Mouse (Mus musculus) thymus, postnatal 14 days (tissue): ENCODE results near the gene Btbd9.
"Not testable (repeated sequence)": the region's sequence is repeated elsewhere in the genome, so short reads cannot be mapped to it uniquely, and the experiment has no call there.

Experiments
- DNase-seq: peaks from one replicate; pipeline ENCODE4 v3.0.0; 2021

Gene Btbd9

DNA sequence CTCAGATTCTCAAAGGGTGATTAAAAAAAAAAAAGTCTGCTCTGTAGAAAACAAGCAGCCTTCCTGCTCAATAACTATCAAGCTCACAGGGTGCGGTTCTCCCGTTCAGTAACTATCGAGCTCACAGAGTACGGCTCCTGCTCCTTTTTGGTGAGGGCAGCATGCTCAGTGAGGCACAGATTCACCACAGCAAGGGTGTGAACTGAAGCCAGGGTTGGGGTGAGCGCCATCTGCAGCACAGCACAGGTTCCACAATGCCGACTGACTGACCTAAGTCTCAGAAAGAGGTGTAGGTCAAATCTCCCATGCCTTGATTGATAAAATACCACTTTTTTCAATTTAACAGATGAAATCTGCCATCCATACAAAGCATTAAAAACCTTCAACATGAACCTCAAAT lies 66.1 kb downstream of the Btbd9 start:
- DNase-seq: no peak

- DNase-seq: no peak
These were observed 66.6 kb downstream of the Btbd9 start for GRCm38 (mm10) chr17:30509646-30510045.

DNA sequence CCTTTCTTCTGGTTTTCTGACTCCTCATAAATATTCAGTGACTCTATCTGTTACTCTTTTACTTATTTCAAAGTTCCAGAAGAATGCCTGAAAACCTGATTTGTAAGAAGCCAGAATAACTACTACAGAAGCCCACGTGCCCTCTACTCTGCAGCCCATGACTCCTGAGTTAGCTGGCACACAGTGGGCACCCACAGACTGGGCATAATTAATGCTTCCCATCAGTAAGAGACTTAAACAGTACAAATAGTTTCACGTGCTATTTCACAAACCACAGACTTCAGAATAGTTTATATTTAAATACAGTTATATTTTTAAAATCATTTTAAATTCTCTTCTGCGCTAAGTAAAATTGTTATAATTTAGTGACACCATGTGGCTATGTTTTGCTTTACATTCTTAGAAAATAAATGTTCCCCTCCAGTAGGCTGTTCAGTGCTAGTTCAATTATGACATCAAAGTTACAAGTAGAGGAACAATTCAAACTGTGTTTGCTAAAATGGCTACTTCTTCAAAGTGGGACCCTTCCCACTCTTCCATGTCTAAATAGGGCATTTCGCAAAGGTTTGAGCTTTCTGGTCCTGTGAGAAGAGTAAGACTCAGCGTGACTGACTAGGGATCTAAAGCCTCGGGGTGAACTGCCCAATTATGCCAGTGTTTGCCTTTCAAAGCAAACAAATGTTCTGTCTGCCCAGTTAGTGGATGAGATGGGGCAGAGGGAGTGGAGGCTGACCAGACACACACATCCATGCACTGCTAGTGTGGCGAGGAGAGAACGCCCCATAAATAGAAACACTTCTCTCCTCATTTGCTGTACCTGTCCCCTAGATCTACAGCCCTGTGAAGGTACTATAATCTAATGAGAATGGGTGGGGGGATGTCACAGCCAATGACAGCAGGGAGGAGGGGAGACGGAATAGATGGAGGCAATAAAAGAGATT lies 68.4 kb downstream of the Btbd9 start:
- DNase-seq: no peak

GRCm38 (mm10) chr17:30506916-30507315 lies 69.4 kb downstream of the Btbd9 start:
- no peak for DNase-seq

DNA sequence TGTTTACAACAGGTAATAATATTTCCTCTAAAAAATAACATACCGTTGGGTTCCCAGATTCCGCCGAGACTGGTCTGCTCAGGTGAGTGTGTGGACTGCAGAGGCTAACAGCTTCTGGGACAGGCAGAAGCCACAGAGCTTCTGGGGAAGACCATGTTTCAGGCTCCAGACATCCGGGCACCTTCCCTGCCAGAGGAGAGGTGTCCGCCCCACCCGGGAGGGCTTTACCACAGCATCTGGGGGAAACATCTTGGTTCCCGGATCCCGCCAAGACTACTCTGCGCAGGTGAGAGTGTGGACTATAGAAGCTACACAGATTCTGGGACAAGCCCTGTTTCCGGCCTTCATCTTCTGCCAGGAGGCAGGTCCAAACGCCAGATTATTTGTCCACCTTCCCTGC lies 76.7 kb downstream of the Btbd9 start:
- DNase-seq: not testable (repeated sequence)

DNA sequence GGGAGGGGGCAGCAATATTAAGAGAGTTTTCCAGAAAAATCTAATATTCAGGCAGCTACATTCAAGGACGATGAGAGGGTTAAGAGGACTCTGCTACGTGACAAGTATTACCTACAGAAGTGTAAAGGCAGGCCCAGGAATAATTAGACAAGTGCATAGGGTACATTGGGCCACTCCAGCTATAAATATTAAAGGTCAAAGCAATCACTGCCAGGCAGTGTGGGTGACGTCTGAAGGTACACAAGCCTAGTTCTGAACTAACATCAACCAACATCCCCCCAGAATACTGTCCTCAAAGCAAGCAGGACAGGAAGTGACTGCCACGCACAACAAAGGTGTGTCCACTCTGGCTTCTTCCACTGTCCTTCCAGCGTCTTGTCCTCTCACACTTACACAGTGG lies 77.5 kb downstream of the Btbd9 start:
- no peak for DNase-seq

DNA sequence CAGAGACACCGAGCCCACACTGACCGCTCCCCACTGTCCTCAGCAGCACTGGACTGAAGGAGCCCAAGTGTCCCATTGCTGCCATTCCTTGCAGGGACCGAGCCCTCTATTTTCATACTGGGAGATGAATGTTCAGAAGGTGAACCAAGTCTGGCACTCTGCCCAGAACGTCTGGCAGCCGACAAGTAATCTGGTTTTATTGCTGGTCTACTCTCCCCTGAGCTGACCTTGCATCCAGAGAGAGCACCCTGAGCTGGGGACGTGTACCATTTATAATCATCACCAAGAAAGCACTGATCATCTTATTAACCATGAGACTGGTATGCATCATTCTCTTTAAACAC lies 77.9 kb downstream of the Btbd9 start:
- no peak for DNase-seq

DNA sequence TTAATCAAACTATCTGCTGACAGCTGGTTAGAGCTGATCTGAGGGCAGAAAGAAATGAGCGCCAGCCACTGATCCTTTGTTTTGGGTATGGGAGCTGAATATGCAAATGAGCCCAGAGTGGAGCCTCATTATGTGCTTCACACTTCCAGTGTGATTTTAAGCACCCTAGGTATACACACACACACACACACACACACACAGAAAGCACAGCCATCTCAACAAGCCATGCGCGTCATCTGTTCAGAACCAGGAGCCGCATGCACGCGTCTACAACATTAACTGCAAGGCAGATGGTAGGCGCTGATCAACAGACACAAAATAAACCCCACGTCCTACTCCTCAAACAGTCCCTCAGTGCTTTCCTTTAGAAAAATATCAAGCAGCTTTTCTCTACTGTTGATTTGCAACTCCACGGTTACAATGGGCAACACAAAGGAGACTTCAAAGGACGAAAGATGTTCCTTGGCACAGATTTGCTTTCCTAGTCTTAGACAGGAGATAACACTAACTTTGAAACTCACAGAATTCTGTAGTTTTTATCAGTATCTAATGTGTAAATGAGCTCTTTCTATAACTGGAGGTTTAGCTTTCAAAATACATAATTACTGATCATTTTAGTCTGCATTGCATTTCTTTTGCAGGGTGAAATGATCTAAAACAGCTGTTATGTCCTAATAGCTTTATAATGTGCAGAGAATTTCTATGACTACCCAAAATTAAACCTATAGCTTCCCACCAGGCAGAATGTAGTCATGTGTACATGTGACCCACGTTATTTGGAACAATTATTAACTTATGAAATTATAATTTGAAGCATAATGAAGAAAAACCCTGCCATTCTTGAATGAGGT lies 78.5 kb downstream of the Btbd9 start:
- no peak for DNase-seq

DNA sequence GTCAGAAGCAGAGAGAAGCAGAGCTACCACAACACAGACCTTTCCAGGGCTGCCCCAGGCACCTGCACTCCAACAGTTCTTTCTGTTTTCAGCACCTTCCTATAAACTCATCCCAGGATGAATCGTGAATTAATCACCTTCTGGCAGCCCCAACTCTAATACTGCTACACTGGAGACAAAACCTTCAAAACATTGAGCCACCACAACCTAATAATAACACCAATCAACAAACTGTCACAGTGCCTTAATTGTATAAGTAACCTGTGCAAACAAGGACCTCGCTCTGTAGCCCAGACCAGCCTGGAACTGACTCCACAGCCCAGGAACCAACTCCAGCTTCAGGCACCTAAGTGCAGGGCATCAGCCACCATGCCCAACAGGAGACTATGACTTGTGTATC lies 80.7 kb downstream of the Btbd9 start:
- DNase-seq: no peak

DNA sequence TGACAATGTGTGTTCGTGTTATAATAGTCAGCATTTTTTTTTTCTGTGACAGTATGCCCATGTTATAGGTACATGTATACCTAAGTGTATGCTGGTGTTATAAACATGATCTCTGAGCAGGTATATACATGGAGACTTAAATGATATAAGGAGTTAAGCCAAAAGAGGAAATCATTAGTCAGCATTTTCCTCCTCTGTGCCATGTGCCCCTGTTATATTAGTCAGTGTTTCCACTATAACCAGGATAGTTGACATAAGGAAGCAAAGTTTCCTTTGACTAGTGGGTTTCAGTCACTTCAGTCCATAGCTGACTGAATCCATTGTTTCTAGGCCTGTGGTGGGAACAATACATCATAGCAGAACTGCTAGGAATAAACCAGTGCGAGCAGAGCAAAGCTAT lies 81.1 kb downstream of the Btbd9 start:
- DNase-seq: no peak

DNA sequence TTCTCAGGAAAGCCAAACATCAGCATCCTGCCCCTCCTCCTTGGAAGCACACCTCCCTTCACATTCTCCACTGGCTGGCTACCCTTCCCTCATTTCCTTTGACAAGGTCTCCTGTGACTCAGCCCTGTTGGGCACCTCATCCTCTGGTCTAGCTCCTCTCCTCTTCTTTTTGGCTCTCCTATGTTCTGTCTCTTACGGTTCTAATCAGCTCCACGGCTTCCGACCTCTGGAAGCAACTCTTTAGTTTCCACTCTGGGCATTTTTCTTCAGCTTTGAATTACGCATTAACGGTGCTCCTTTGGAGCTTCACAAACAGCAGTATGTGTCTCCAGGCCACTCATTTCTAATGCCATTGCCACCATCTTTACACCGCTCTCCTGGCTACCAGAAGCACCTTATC lies 82.8 kb downstream of the Btbd9 start:
- DNase-seq: no peak

DNA sequence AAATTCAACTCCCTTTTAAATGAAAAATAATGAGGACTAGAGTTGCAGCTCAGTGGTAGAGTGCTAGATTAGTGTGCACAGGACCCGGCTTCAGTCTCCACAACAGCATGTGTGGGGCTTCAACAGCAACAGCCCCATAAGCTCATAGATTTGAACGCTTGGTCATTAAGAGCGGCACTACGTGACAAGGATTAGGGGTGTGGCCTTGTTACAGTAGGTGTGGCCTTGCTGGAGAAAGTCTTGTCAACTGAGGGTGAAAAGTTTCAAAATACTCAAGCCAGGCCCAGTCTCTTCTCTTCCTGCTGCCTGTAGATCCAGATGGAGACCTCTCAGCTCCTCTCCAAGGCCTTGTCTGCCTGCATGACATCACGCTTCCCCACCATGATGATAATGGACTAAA lies 84.1 kb downstream of the Btbd9 start:
- no peak for DNase-seq

DNA sequence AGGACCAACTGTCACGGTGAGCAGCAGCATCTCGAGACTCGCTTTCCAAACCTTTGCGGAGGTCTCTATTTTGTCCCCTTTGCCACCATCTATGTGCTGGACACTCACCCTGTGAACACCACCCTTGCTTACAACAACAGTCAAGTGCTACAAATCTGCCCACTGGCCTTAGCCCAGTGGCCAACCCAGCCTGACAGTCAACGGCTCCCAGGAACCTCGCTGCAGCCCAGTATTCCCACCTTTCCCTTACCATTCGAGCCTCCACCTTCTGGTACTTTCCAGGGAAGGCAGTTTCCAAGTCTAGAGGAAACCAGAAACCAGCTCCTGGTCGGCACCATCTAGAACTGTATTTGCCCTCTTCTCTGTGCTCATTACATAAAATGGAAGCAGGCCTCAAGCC lies 84.7 kb downstream of the Btbd9 start:
- DNase-seq: no peak

DNA sequence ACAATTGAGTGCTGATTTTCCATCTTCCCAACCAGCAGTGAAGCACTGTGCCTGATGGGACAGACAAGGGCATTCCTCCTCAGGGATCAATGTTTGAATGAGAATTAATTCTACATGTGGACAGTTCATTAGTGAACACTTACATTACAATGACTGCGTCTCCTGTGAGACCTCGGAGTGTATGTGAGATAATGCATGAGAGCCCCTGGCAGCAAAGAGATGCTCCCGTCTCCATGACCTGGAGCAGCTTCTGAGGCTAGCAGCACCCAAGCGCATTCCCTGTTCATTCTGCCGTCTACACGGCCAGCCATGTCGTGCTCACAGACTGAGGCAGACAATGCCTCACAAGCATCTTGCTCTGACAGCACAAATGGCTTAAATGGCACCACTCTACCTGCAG lies 85.7 kb downstream of the Btbd9 start:
- DNase-seq: no peak

GRCm38 (mm10) chr17:30490086-30490485 lies 86.2 kb downstream of the Btbd9 start:
- no peak for DNase-seq

DNA sequence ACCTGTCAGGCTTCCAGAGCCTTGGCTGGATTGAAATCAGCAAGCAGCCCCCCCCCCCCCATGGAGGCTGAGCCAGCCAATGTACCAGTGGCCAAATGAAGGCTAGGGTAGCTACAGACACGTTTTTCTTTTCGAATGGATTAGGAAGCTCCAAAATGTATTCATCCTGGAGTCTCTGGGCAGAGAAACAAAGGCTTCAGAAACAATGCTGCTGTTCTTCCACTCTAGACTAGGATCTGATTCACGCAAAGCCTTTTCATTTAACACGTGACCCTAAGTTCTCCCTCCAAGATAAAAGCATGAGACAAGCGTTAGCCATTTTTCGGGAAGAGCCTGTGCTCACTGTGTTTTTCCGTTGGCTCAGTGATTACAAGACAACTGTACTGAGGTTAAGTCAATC lies 86.7 kb downstream of the Btbd9 start:
- DNase-seq: no peak

DNA sequence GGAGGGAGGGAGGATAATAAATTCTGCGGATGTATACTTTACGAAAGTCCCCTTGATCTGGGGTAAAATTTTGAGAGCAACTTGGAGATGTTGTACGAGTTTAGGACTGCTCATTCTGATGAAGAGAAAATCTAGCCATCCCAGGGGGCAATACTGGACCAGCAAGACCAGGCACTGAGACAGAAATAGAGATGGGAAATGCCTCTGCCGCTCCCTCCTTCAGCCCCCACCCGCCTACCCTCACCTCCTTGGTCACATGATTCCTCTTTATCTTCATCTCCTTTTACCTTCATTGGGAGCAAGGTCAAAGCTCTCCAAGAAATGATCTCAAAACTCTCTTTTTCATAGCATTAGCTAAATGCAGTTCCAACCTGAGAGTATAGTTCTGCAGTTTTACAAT lies 88.6 kb downstream of the Btbd9 start:
- DNase-seq: no peak

DNA sequence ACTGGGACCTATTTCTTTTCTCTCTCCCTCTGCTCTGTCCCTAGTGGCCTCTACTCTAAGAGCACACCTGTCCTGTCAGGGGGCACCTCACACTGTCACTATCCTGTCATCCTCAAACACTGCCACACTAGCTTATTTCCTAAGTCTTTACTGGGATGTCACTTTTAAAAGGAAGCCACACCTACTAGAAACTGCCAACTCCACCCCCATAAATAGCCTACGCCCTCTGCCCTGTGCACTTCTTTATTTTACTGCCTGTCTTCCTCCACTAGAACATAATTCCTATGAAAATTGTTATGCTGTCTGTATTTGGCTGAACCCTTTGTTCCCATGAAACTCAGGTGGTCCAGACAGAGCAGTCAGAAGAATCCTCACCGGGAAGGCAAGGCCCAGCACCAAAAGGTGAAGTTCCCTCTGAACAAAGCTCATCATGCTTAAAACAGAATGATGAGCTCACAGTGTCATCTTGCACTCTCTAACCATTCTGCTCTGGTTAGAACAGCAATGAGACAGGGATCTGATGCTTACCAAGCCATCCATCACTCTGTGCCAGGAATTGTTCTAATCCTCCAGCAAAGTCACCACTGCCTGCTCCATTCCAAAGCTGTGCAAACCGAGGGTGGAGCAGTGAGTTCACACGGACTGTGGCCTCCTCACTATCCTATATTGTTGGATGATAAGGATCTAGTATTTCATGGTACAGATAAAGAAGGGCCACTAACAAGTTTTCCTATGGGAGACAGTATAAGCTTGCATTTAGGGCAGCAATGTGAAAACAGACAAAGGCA lies 91.0 kb downstream of the Btbd9 start:
- DNase-seq: no peak

DNA sequence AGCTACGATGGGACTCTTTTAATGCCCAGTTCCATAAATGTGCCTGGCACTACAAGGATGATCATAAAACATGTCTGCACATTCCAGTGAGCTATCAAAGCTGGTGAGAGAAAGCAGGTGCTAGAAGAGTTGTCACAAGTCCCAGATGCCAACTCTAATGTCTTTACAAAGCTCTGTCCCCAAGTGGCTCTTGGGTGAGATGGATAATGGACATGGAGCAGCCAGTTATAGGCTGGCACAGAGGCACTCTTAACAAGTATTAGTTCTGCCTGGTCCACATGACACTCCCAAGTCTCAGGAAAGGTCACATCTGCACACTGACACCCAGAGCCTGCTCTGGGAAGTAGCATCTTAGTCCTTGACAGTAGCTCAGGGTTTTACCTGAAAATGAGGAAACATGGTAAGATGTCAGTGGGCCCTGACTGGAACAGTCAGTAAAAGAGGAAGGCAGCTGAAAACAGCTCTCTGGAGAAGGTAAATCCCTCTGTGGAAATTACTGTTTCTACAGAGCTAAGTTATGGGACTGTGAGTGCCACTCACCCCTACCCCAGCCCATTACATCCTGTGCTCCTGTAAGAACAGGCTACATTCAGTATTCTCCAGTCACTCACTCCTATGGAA lies 91.7 kb downstream of the Btbd9 start:
- no peak for DNase-seq

GRCm38 (mm10) chr17:30481766-30482165 lies 94.5 kb downstream of the Btbd9 start:
- DNase-seq: no peak

- no peak for DNase-seq
These were observed 94.9 kb downstream of the Btbd9 start for GRCm38 (mm10) chr17:30481341-30481740.

DNA sequence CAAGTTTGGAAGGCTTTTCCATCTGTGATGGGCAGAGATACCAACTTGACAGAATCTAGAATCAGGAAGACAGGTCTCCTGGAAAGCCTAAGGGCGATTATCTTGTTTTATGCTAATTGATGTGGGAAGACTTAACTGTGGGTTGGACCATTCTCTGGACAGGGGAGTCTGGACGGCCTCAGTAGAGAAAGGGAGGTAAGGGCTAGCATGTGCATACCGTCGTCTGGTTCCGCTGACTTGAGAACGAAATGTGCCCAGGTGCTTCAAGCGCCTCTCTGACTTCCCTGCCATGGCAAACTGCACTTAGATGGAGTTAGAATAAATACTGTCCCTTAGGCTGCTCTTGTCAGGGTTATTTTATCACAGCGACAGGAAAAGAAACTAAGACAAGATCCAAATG lies 95.9 kb downstream of the Btbd9 start:
- DNase-seq: no peak

DNA sequence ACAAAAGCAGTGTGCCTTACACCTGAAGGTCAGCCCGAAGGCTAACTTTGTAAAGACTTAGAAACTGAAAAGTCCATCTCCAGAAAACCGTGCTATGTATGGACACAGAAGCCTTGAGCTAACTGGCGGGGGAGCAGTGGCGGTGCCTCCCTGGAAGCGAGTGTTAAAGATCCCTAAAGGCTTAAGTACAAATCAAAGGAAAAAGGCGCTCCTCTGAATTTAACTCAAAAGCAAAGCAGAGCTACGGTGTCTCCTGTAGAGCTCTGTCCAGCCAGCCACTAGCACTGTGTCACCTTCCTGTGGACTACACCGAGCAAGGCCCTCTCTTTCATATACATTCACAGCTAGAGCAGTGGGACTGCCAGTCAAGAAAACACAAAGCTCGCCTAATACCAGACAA lies 98.1 kb downstream of the Btbd9 start:
- no peak for DNase-seq
